ENCODE assay signal across 12 mouse cellular contexts in the genomic region with DNA sequence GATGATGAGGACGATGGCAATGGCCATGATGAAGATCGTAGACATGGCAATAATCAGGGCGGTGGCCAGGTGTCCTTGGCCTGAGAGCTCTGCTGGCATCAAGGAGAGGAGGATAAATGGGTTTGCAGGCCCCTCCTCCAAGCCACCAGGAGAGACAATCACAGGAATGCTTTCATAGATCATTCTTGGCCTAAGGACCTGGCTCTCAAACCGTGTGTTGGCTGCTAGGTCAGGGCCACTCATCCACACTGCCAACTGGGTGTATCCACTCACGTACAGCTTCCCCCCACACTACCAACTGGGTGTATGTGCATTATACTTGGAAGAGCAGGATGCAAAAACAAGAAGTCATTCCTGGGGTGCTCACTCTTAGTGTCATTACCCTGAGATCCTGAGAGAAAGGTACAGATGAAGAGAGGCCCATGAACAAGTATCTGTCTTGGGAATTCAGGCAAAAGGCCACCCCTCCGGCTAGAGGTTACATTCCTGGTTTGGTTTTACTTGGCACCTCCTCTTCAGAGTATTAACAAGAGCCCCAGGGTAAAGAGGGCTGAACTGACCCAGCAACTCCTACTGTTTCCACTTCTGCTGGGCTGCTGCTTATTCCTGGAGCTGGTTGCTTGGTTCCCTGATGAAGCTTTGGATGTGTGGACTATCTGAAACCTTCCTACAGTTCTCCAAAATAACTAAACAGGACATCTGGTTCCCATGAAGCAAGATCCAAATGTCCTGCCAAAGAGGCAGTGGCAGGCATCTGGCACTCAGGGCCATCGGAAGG.
DNase-seq lines count a peak whose midpoint lies in the region; ATAC-seq lines count a peak whose summit lies in the region.
"Had no signal": no experiment of that assay in that cellular context is flagged by ENCODE, and none has a peak within 500 bp of the region (broad histone marks: within the 10 kb centered on the region; RNA-seq: fewer than 3 reads in every experiment).

No protein-coding gene starts in this region.

- DNase-seq in adrenal gland, postnatal 10 days: peak; percentile 29
- no peak for DNase-seq in adrenal gland, adult 8-10 months
- DNase-seq in kidney, adult 11 months: peak; percentile 52
- no peak for DNase-seq in kidney, adult 18-20 months
- peak; percentile 34 for DNase-seq in lung, postnatal 36 days
- DNase-seq in lung, postnatal 14 days: no peak
- no peak for DNase-seq in cerebellum, postnatal 25 days
- DNase-seq: cerebellum, adult 2 months; layer of hippocampus, postnatal 36 days; liver; right cerebral cortex, postnatal 4 days had no signal

- ATAC-seq in megakaryocyte-erythroid progenitor cell, adult 5-6 weeks (replicated peaks; ENCODE audit: low FRiP score, low TSS enrichment, poor library complexity, severe bottlenecking): no peak

Comparison
In these comparisons a context has a peak if more than half of its experiments do, and no peak if none do; other contexts are left out.
1. DNase-seq: peak in adrenal gland, postnatal 10 days (single experiment), kidney, adult 11 months (single experiment) and lung, postnatal 36 days (single experiment); none in adrenal gland, adult 8-10 months (single experiment), kidney, adult 18-20 months (single experiment), lung, postnatal 14 days (single experiment) and cerebellum, postnatal 25 days (0 of 2).